Mouse (Mus musculus) forebrain, embryonic 15.5 days (tissue): ENCODE measurements around the gene Dis3l2. TPM values are rescaled to one million over a fixed set of nuclear protein-coding genes. Genes with fewer than 3 reads are reported as not detected.

ENCODE experiments used
- ATAC-seq: fragments of 200-750 bp; cut with Nextera tagmentation; replicated peaks from 2 replicates; pipeline ENCODE4 v1.8.0; 2017; ENCODE audit warnings: mild to moderate bottlenecking, moderate TSS enrichment, moderate library complexity
- H3K27ac ChIP-seq: fragments of 300-500 bp; sonication (generic); replicated peaks from 2 replicates; pipeline ENCODE4 v1.5.1; 2015; ENCODE audit warnings: mild to moderate bottlenecking, inconsistent platforms
- H3K27me3 ChIP-seq: fragments of 300-500 bp; sonication (generic); 2 replicates; pipeline ENCODE4 v1.6.1; 2015; ENCODE audit warnings: inconsistent platforms
- H3K36me3 ChIP-seq: fragments of 300-500 bp; sonication (generic); 2 replicates; pipeline ENCODE4 v1.6.1; 2015; ENCODE audit warnings: mild to moderate bottlenecking, inconsistent platforms
- H3K4me1 ChIP-seq: fragments of 300-500 bp; sonication (generic); 2 replicates; pipeline ENCODE4 v1.6.1; 2015; ENCODE audit warnings: inconsistent platforms
- H3K4me2 ChIP-seq: fragments of 300-500 bp; sonication (generic); replicated peaks from 2 replicates; pipeline ENCODE4 v1.6.1; 2015; ENCODE audit warnings: mild to moderate bottlenecking, inconsistent platforms
- H3K4me3 ChIP-seq: fragments of 300-500 bp; sonication (generic); 2 replicates; pipeline ENCODE4 v1.5.1; 2015; ENCODE audit warnings: mild to moderate bottlenecking, inconsistent platforms
- H3K9ac ChIP-seq: fragments of 300-500 bp; sonication (generic); replicated peaks from 2 replicates; pipeline ENCODE4 v1.6.1; 2015; ENCODE audit warnings: mild to moderate bottlenecking, inconsistent platforms
- H3K9me3 ChIP-seq: fragments of 300-500 bp; sonication (generic); 2 replicates; pipeline ENCODE4 v1.6.1; 2016; ENCODE audit warnings: inconsistent platforms
- WGBS: fragments of 180-500 bp; shearing (Covaris S2); methylation state at CpG from one replicate; pipeline ENCODE4 v1.1.7; 2015; ENCODE audit warnings: mixed read lengths; 5-methylcytosine and 5-hydroxymethylcytosine counted together
- polyA plus RNA-seq: library from polyadenylated mRNA; unstranded; fragments of >200 nt; fragmentation: Nextera tagmentation; extraction: Ambion mirVana; gene quantifications from 2 replicates; pipeline ENCODE4 v1.2.1, GENCODE M21; 2015

Gene Dis3l2
- polyA plus RNA-seq, 1 experiment from 2014 or later, result 39.7 TPM

- H3K27ac ChIP-seq, result no peak overlapping the region
- H3K9me3 ChIP-seq, result no peaks in the 10 kb centered on the region
- no peak overlapping the region for H3K4me2 ChIP-seq
- 95% methylated on average over 2 of the region's 2 CpGs for WGBS
- no peak overlapping the region for H3K9ac ChIP-seq
- H3K4me3 ChIP-seq, result no peak overlapping the region
- H3K4me1 ChIP-seq, result no peaks in the 10 kb centered on the region
- H3K36me3 ChIP-seq, result 0 out of 2 replicates have a peak, but pooled peaks cover 6% of the 10 kb centered on the region
- no peaks in the 10 kb centered on the region for H3K27me3 ChIP-seq
- no peak for ATAC-seq
Measured at GRCm38 (mm10) chr1:86850754-86851153, 147.1 kb downstream of the Dis3l2 start.

- Histone ChIP-seq H3K27me3 (no peaks in the 10 kb centered on the region), H3K9ac (no peak overlapping the region), H3K4me3 (no peak overlapping the region), H3K4me1 (no peaks in the 10 kb centered on the region), H3K4me2 (no peak overlapping the region), H3K36me3 (peaks cover 10% of the 10 kb centered on the region; the same call in 1 of the 2 replicates), H3K9me3 (no peaks in the 10 kb centered on the region), H3K27ac (no peak overlapping the region)
- 57% methylated on average over 1 of the region's 1 CpGs for WGBS
- no peak for ATAC-seq
Measured at GRCm38 (mm10) chr1:86858876-86859275, 155.3 kb downstream of the Dis3l2 start.

- Histone ChIP-seq H3K4me3 (no peak overlapping the region), H3K4me2 (no peak overlapping the region), H3K36me3 (peaks cover 7% of the 10 kb centered on the region; the same call in 1 of the 2 replicates), H3K9ac (no peak overlapping the region), H3K27ac (no peak overlapping the region), H3K4me1 (no peaks in the 10 kb centered on the region), H3K27me3 (no peaks in the 10 kb centered on the region), H3K9me3 (no peaks in the 10 kb centered on the region)
- 53% methylated on average over 1 of the region's 1 CpGs for WGBS
- no peak for ATAC-seq
Measured at GRCm38 (mm10) chr1:86859371-86859770, 155.8 kb downstream of the Dis3l2 start.

GRCm38 (mm10) chr1:86873745-86874144 is 170.1 kb downstream of the Dis3l2 start:
- H3K27ac ChIP-seq, result no peak overlapping the region
- WGBS, result 74% methylated on average over 2 of the region's 2 CpGs

GRCm38 (mm10) chr1:86878743-86879142 is 175.1 kb downstream of the Dis3l2 start:
- no peak overlapping the region for H3K4me2 ChIP-seq
- no peak for ATAC-seq
- no peak overlapping the region for H3K9ac ChIP-seq
- H3K4me3 ChIP-seq, result no peak overlapping the region
- no peaks in the 10 kb centered on the region for H3K4me1 ChIP-seq
- H3K9me3 ChIP-seq, result no peaks in the 10 kb centered on the region
- H3K27ac ChIP-seq, result no peak overlapping the region
- H3K27me3 ChIP-seq, result no peaks in the 10 kb centered on the region
- peaks cover 2% of the 10 kb centered on the region; the same call in 1 of the 2 replicates for H3K36me3 ChIP-seq

More at GRCm38 (mm10) chr1:86873745-86874144, 170.1 kb downstream of the Dis3l2 start:
- Histone ChIP-seq H3K9ac (no peak overlapping the region), H3K9me3 (no peaks in the 10 kb centered on the region), H3K36me3 (0 out of 2 replicates have a peak, but pooled peaks cover 3% of the 10 kb centered on the region), H3K4me1 (no peaks in the 10 kb centered on the region), H3K27me3 (no peaks in the 10 kb centered on the region), H3K4me3 (no peak overlapping the region), H3K4me2 (no peak overlapping the region)
- ATAC-seq, result no peak

GRCm38 (mm10) chr1:86879547-86879946 is 175.9 kb downstream of the Dis3l2 start:
- Histone ChIP-seq H3K36me3 (peaks cover 2% of the 10 kb centered on the region; the same call in 1 of the 2 replicates), H3K4me2 (no peak overlapping the region), H3K9ac (no peak overlapping the region), H3K27me3 (no peaks in the 10 kb centered on the region), H3K4me1 (no peaks in the 10 kb centered on the region), H3K4me3 (no peak overlapping the region), H3K27ac (no peak overlapping the region), H3K9me3 (no peaks in the 10 kb centered on the region)
- no peak for ATAC-seq
- WGBS, result 91% methylated on average over 2 of the region's 2 CpGs

- no peak for ATAC-seq
- no peaks in the 10 kb centered on the region for H3K9me3 ChIP-seq
- no peak overlapping the region for H3K4me3 ChIP-seq
- no peaks in the 10 kb centered on the region for H3K36me3 ChIP-seq
- H3K4me1 ChIP-seq, result no peaks in the 10 kb centered on the region
- 95% methylated on average over 1 of the region's 1 CpGs for WGBS
- H3K4me2 ChIP-seq, result no peak overlapping the region
- no peaks in the 10 kb centered on the region for H3K27me3 ChIP-seq
- no peak overlapping the region for H3K27ac ChIP-seq
- H3K9ac ChIP-seq, result no peak overlapping the region
Measured at GRCm38 (mm10) chr1:86887060-86887459, 183.5 kb downstream of the Dis3l2 start.

- H3K9ac ChIP-seq, result no peak overlapping the region
- no peak overlapping the region for H3K4me2 ChIP-seq
- ATAC-seq, result no peak
- H3K36me3 ChIP-seq, result no peaks in the 10 kb centered on the region
- WGBS, result 81% methylated on average over 2 of the region's 2 CpGs
- H3K9me3 ChIP-seq, result no peaks in the 10 kb centered on the region
- H3K27ac ChIP-seq, result no peak overlapping the region
- H3K4me3 ChIP-seq, result no peak overlapping the region
- no peaks in the 10 kb centered on the region for H3K27me3 ChIP-seq
- peaks cover 3% of the 10 kb centered on the region; the same call in 1 of the 2 replicates for H3K4me1 ChIP-seq
Measured at GRCm38 (mm10) chr1:86912481-86912880, 208.9 kb downstream of the Dis3l2 start.

- Histone ChIP-seq H3K36me3 (no peaks in the 10 kb centered on the region), H3K9me3 (no peaks in the 10 kb centered on the region), H3K4me1 (peaks cover 3% of the 10 kb centered on the region; the same call in 1 of the 2 replicates), H3K27ac (no peak overlapping the region), H3K4me3 (no peak overlapping the region), H3K27me3 (no peaks in the 10 kb centered on the region), H3K4me2 (no peak overlapping the region), H3K9ac (no peak overlapping the region)
- 94% methylated on average over 3 of the region's 3 CpGs for WGBS
- no peak for ATAC-seq
Measured at GRCm38 (mm10) chr1:86913896-86914295, 210.3 kb downstream of the Dis3l2 start.

GRCm38 (mm10) chr1:86914697-86915096 is 211.1 kb downstream of the Dis3l2 start:
- H3K27me3 ChIP-seq, result no peaks in the 10 kb centered on the region
- H3K4me1 ChIP-seq, result peaks cover 3% of the 10 kb centered on the region; the same call in 1 of the 2 replicates
- no peak for ATAC-seq
- 97% methylated on average over 2 of the region's 2 CpGs for WGBS
- no peaks in the 10 kb centered on the region for H3K9me3 ChIP-seq
- H3K36me3 ChIP-seq, result no peaks in the 10 kb centered on the region
- H3K9ac ChIP-seq, result no peak overlapping the region
- no peak overlapping the region for H3K4me2 ChIP-seq
- no peak overlapping the region for H3K27ac ChIP-seq
- no peak overlapping the region for H3K4me3 ChIP-seq

- Histone ChIP-seq H3K27ac (no peak overlapping the region), H3K9me3 (no peaks in the 10 kb centered on the region), H3K4me2 (no peak overlapping the region), H3K36me3 (no peaks in the 10 kb centered on the region), H3K4me1 (peaks cover 3% of the 10 kb centered on the region; the same call in 1 of the 2 replicates), H3K27me3 (no peaks in the 10 kb centered on the region), H3K4me3 (no peak overlapping the region), H3K9ac (no peak overlapping the region)
- ATAC-seq, result no peak
- WGBS, result 46% methylated on average over 8 of the region's 8 CpGs
Measured at GRCm38 (mm10) chr1:86916355-86916984, 212.9 kb downstream of the Dis3l2 start.

- WGBS, result 72% methylated on average over 5 of the region's 5 CpGs
- ATAC-seq, result no peak
- Histone ChIP-seq H3K4me1 (no peaks in the 10 kb centered on the region), H3K27ac (no peak overlapping the region), H3K9ac (no peak overlapping the region), H3K27me3 (no peaks in the 10 kb centered on the region), H3K9me3 (no peaks in the 10 kb centered on the region), H3K36me3 (no peaks in the 10 kb centered on the region), H3K4me3 (no peak overlapping the region), H3K4me2 (no peak overlapping the region)
Measured at GRCm38 (mm10) chr1:86925776-86926175, 222.2 kb downstream of the Dis3l2 start.
